Mouse (Mus musculus) megakaryocyte-erythroid progenitor cell, adult 5-6 weeks (primary cell): ENCODE data around the gene Dhx37. TPM values are rescaled to one million over a fixed set of nuclear protein-coding genes. Genes with fewer than 3 reads are reported as not detected.
A peak's percentile ranks its signal among the peaks of the same experiment; 100 is the strongest.
"Not testable (repeated sequence)": the region's sequence is repeated elsewhere in the genome, so short reads cannot be mapped to it uniquely, and the experiment has no call there.

Source experiments
- ATAC-seq: replicated peaks from 2 replicates; pipeline ENCODE4 v1.8.0; 2016; ENCODE audit warnings: mild to moderate bottlenecking, inconsistent platforms; ENCODE audit not compliant: severe bottlenecking, poor library complexity, low FRiP score, low TSS enrichment
- total RNA-seq, 2 experiments: library from RNA; stranded (forward) in 1 of 2; stranded (reverse) in 1 of 2; fragments of 200-1000, 215-1000 nt in 1 of 2; fragments of >200 nt in 1 of 2; fragmentation: Nextera tagmentation in 1 of 2; gene quantifications; 2 replicates each; pipeline ENCODE4 v1.2.3; 2014 to 2017

Gene Dhx37
- total RNA-seq, 2 experiments from 2014 or later = 21.2 to 83.7 TPM

DNA sequence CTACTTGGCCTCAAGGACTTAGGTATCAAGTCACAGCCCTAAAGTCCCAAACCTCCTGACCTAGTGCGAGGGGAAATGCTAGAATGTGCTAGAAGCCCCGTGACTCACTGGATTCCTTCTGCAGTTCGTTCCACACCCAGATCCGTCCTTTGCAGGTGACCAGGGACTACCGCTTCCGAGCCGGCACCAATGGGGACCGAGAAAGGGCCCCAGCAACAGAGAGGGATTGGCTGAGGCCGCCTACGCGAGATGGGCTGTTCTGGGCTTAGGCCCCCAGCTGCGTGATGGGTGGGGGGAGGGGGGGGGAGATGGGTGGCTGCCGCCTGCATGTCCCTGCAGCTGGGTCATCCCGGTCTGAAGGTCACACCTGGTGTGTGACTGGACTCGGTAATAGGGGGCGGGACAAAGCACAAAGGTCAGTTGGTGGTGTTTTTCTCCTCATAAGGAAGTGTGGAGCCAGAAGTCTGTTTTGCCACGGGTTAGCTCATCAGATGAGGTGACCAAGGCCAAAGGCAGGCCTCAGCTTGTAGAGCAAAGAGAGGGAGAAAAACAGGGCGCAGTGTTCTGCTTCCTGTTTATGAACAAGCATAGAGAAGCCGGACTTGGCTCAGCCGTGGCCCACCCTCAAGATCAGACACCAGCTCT lies 40.8 kb downstream of the Dhx37 start:
- ATAC-seq = peak; percentile 73

GRCm38 (mm10) chr5:125392618-125392976 lies 41.3 kb downstream of the Dhx37 start:
- ATAC-seq = no peak

GRCm38 (mm10) chr5:125392176-125392575 lies 41.7 kb downstream of the Dhx37 start:
- not testable (repeated sequence) for ATAC-seq

DNA sequence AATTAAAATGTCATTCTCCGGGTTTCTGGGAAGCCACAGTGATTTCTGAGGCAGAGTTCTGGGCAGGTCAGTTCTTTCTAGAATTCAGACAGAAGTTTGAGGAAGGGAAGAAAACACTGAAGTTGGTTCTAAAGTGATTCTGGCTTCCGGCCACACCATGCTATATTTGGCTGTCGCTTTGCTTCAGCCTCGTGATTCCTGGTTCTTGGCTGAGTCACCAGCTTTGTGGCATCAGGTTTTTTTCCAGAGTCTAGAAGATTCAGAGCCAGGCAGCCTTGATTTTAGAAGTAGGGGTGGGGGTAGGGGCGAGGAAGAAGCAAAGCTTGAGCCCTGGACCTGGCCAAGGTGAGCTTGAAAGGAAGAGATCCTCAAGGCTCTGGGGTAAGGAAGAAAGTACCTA lies 42.3 kb downstream of the Dhx37 start:
- ATAC-seq = no peak

DNA sequence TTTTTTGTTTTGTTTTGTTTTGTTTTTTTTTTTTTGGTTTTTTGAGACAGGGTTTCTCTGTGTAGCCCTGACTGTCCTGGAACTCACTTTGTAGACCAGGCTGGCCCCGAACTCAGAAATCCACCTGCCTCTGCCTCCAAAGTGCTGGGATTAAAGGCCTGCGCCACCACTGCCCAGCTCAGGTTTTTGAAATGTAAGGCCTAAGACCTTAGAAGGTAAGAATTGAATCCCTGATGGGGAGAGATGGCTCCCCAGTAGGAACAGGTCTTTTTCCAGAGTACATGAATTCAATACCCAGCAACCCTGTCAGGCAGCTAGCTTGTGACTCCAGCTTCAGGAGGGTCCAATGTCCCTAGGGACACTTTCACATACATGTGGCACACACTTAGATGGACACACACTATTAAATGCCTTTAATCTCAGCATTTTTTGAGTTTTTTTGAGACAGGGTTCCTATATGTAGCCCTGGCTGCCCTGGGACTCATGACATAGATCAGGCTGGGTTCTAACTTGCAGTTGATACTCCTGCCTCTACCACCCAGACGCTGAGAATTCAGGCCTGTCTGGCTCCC lies 42.9 kb downstream of the Dhx37 start:
- ATAC-seq = no peak

DNA sequence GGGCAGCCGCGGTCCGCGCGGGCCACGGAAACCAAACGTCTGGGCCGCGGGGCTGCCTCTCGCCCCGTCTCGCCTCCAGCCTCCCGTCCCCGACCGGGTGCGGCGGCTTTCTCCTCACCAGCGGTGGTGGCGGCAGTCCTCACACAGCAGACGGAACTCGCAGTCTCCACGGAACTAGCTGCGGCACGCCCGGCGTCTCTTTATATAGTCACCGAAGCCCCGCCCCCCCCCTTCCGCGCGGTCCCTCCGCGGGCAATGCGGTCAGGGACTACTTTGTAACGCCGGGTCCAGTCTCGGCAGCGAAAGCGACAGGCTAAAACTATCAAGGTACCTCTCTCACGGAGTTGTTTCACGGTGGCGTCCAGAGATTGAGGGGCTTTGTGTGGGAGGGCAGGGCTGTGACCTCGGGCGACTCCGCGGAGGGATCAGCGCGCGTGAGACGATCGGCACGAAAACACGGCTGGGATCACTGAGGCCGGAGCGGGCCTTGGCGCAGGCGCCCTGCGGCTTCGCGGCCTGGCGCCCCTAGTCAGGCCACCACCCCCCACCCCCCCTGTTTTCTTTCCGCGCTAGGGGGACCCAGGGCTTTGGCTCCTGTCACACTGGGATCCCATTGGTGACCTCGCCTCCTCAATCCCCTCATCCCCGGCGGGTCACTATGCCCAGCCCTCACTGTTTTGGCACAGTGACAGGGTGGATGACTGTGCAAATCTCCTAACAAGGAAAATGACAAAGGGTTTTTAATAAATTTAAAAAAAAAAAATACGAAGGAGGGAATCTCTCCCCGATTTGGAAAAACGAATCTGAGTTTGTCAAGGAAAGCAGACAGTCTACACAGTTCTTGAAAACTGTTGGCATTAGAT lies 44.1 kb downstream of the Dhx37 start, which contains the start of gene Ubc:
Gene Ubc (minus strand): TSS at position 624 of the 863 bp plus-strand sequence.
- peak; percentile 33 for ATAC-seq

DNA sequence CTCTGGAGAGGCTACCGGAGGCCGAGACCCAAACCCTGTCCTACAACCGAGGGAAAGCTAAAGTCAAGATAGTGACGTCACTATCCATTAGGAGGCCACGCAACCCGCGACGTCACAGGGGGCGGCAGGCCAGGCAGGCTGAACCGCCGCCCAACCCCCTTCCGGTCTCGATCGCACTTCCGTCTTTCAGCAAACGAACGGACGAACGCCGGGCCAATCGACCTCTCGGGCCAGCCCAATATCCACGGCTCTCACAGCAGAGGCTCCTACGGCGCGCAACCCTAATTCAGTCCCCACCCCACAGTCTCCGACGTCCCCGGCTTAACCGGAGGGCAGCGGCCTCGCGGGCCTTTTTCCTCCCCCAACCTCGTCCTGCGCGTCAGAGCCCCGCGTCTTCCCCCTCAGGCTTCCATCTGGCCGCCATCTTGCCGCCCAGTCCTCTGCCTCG lies 44.8 kb downstream of the Dhx37 start, which contains the start of gene Gm10382:
Gene Gm10382 (plus strand): TSS at position 192 of the 448 bp plus-strand sequence.
- peak; percentile 68 for ATAC-seq

GRCm38 (mm10) chr5:125388358-125389092 lies 45.4 kb downstream of the Dhx37 start:
- ATAC-seq = no peak

GRCm38 (mm10) chr5:125387295-125387694 lies 46.6 kb downstream of the Dhx37 start:
- ATAC-seq = not testable (repeated sequence)

GRCm38 (mm10) chr5:125385215-125385940 lies 48.5 kb downstream of the Dhx37 start:
- no peak for ATAC-seq

- no peak for ATAC-seq
Measured at GRCm38 (mm10) chr5:125384512-125385214, 49.3 kb downstream of the Dhx37 start.

DNA sequence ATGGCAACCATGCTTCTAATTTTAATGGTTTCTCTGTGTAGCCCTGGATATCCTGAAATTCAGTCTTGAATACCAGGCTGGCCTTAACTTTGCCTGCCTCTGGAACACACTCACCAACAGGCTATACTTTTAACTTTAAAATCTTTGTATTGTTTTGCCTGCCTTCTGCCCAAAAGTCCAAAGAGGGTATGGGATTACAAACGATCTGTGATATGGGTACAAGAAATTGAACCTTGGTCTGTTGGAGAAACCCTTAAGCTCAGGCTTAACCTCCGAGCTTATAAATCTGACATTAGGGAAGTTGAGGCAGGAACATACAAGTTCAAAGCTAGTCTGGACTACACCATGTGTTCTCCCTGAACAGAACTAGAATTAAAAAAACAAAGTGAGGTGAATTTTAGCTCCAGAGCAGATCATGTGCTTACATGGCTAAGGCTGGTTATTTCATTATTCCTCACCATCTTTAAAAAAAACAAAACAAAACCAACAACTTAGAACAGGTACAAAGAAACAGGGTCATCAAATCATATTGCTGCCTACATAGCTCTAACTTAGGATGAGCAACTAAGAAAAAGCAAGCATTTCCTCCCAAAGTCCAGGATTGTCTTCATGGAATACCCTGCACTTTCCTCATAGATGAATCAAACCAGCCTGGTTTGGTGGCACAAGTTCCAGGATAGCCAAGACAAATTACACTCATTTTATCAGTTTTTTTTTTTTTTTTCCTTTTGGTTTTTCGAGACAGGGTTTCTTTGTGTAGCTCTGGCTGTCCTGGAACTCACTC lies 50.1 kb downstream of the Dhx37 start:
- peak; percentile 8; the same call in 1 of the 2 replicates for ATAC-seq

GRCm38 (mm10) chr5:125382673-125383558 lies 51.0 kb downstream of the Dhx37 start:
- ATAC-seq = peak; percentile 77

DNA sequence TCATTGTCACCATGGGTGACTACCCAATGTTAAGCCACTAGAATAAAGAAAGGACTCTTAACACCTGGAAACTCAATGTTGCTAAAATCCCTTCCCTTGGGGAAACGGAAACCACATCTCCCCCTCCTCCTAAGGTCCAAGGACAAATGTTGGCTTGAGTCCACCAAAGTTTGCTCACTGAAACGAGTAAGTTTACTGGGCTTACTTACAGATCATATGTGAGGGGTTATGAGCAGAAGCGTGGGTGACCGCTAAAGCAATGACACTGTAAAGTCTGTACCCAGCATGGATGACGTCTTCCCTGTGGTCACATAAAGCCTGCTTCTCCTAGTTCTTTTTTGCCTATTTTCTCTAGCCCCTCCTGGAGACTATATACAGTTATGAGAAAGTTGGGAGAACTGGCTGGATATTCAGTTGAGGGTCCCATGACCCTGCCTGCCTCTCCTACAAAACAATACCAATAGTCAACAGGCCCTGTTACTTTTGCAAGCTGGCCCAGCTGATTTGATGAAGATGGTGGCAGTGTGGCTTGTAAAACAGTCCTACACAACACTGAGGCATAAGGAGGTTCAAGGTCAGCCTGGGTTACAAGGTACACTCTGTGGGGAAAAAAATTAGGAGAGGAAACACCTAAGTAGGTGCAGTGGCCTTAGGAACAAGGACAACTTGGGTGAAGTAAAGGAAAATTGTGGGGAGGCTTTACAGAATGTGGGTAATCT lies 51.8 kb downstream of the Dhx37 start:
- no peak for ATAC-seq

DNA sequence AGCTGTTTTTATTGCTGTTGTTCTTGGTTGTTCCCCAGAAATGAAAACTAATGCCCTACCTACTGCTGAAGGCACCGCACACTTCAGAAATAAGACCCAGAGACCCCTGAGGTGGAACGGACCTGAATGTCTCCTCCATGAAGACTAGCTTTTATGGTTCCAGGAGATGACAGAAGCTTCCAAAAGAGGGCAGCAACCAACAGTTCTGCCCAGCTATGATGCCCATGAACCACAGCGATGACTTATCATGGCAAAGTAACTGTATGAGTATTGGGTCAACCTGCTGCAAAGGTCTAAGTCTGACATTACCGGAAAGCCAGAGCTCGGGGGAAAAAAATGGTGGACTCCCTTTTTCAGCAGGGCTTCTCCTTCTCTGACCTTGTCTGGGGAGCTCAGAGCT lies 55.0 kb downstream of the Dhx37 start:
- ATAC-seq = no peak

GRCm38 (mm10) chr5:125377214-125377613 lies 56.7 kb downstream of the Dhx37 start:
- no peak for ATAC-seq
